Mouse (Mus musculus) stomach, embryonic 15.5 days (tissue): ENCODE data around the gene Tshz2. TPM values are rescaled to one million over a fixed set of nuclear protein-coding genes. Genes with fewer than 3 reads are reported as not detected.

Experiments used
- ATAC-seq: fragments of 200-750 bp; cut with Nextera tagmentation; 2 replicates; pipeline ENCODE4 v1.8.0; 2017; ENCODE audit warnings: low read depth, moderate number of reproducible peaks, moderate TSS enrichment; ENCODE audit not compliant: insufficient read depth, low FRiP score
- H3K27ac ChIP-seq: fragments of 300-500 bp; sonication (generic); 2 replicates; pipeline ENCODE4 v1.5.1; 2015; ENCODE audit warnings: mild to moderate bottlenecking, inconsistent platforms
- H3K27me3 ChIP-seq: fragments of 300-500 bp; sonication (generic); replicated peaks from 2 replicates; pipeline ENCODE4 v1.6.1; 2015; ENCODE audit warnings: inconsistent platforms
- H3K36me3 ChIP-seq: fragments of 300-500 bp; sonication (generic); 2 replicates; pipeline ENCODE4 v1.6.1; 2015; ENCODE audit warnings: inconsistent platforms
- H3K4me1 ChIP-seq: fragments of 300-500 bp; sonication (generic); 2 replicates; pipeline ENCODE4 v1.6.1; 2015; ENCODE audit warnings: inconsistent platforms
- H3K4me2 ChIP-seq: fragments of 300-500 bp; sonication (generic); 2 replicates; pipeline ENCODE4 v1.6.1; 2015; ENCODE audit warnings: mild to moderate bottlenecking, inconsistent platforms
- H3K4me3 ChIP-seq: fragments of 300-500 bp; sonication (generic); replicated peaks from 2 replicates; pipeline ENCODE4 v1.5.1; 2015; ENCODE audit warnings: inconsistent platforms
- H3K9ac ChIP-seq: fragments of 300-500 bp; sonication (generic); 2 replicates; pipeline ENCODE4 v1.6.1; 2015; ENCODE audit warnings: inconsistent platforms
- H3K9me3 ChIP-seq: fragments of 300-500 bp; sonication (generic); 2 replicates; pipeline ENCODE4 v1.6.1; 2016; ENCODE audit warnings: inconsistent platforms
- WGBS: fragments of 180-500 bp; shearing (Covaris S2); methylation state at CpG from one replicate; pipeline ENCODE4 v1.1.7; 2015; 5-methylcytosine and 5-hydroxymethylcytosine counted together
- polyA plus RNA-seq: library from polyadenylated mRNA; unstranded; fragments of >200 nt; fragmentation: Nextera tagmentation; extraction: Ambion mirVana; gene quantifications from 2 replicates; pipeline ENCODE4 v1.2.1, GENCODE M21; 2015

Tshz2 gene
- polyA plus RNA-seq, 1 experiment from 2014 or later = 15.9 TPM

- H3K4me2 ChIP-seq = no peak overlapping the region
- WGBS = 84% methylated on average over 7 of the region's 7 CpGs
Observed at GRCm38 (mm10) chr2:169747114-169747642, 114.4 kb downstream of the Tshz2 start.

GRCm38 (mm10) chr2:169749331-169749945 lies 116.6 kb downstream of the Tshz2 start:
- Histone ChIP-seq H3K9me3 (no peaks in the 10 kb centered on the region), H3K4me3 (no peak overlapping the region), H3K4me2 (no peak overlapping the region), H3K9ac (no peak overlapping the region), H3K4me1 (peaks cover 11% of the 10 kb centered on the region), H3K27me3 (no peaks in the 10 kb centered on the region), H3K36me3 (no peaks in the 10 kb centered on the region), H3K27ac (no peak overlapping the region; the same call in 1 of the 2 replicates)
- WGBS = 65% methylated on average over 16 of the region's 16 CpGs
- ATAC-seq = no peak

More at GRCm38 (mm10) chr2:169747114-169747642, 114.4 kb downstream of the Tshz2 start:
- H3K27me3 ChIP-seq = no peaks in the 10 kb centered on the region
- no peak for ATAC-seq
- peaks cover 17% of the 10 kb centered on the region for H3K4me1 ChIP-seq
- H3K36me3 ChIP-seq = no peaks in the 10 kb centered on the region
- no peak overlapping the region for H3K4me3 ChIP-seq
- no peak overlapping the region for H3K9ac ChIP-seq
- H3K9me3 ChIP-seq = no peaks in the 10 kb centered on the region
- no peak overlapping the region for H3K27ac ChIP-seq

DNA sequence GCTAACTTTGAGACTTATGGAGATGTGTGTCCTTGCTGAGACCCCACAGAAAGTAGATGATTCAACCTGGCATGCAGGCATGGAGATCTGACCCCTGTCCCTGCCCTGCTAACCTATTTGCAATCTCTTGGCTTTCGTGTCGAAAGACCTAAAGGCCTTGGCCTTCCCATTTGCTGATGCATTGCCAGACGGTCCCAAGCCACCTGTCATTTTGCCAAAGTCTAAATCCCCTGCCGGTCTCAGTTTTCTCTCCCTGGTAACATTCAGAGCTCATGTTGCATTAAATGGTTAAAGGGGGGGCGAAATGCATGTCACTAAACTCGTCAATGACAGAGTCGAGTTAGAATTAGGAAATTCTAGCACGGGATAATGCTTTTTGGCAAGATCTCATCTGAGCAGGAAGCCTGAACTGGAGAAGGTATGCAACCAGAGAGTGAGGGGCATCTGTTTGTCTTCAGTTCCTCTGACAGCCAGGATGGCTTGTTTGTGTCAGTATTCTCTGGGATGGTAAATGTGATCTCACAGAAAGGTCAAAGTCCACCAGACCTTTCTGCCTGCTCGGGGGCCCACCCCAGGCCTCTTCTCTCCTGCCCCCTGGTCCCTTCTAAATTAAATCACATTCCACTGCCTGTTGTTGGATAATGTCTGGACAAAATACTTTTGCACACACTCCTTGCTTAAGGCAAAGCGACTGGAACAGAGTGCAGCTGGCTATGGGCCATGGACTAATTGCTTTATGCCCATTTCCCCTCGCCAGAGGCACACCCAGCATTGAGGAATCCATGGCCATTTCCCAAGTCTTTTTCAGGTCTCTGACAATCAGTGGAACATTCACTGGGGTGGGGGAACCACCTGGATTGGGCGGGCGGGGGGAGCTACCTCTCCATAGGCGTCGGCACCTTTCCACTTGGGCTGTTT lies 118.0 kb downstream of the Tshz2 start:
- WGBS = 30% methylated on average over 15 of the region's 15 CpGs
- Histone ChIP-seq H3K9ac (no peak overlapping the region), H3K4me1 (peaks cover 11% of the 10 kb centered on the region), H3K36me3 (no peaks in the 10 kb centered on the region), H3K27ac (peak overlapping the region; percentile 58), H3K4me2 (no peak overlapping the region), H3K9me3 (no peaks in the 10 kb centered on the region), H3K4me3 (no peak overlapping the region), H3K27me3 (no peaks in the 10 kb centered on the region)
- no peak for ATAC-seq

DNA sequence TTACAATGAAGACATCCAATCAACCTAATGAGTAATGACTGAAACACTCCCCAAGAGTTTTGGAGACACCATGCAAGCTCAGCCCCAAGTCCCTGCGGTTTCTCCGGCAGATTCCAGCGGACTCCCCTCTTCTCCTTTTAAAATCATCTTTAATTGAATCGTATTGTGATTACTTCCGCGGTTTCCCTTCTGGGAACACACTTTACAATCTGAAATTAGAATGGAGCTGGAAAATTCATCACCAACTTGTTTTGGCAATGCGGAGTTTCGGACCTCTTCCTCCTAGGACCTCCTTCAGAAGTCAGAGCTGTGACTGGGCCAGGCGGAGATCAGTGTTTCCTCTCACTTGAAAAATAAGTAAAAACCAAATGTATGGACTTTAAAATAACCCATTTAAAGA lies 119.3 kb downstream of the Tshz2 start:
- no peak overlapping the region for H3K27ac ChIP-seq
- no peak overlapping the region for H3K4me2 ChIP-seq
- peaks cover 11% of the 10 kb centered on the region for H3K4me1 ChIP-seq
- H3K9ac ChIP-seq = no peak overlapping the region
- no peaks in the 10 kb centered on the region for H3K36me3 ChIP-seq
- ATAC-seq = no peak
- WGBS = 85% methylated on average over 9 of the region's 9 CpGs
- H3K27me3 ChIP-seq = no peaks in the 10 kb centered on the region
- no peak overlapping the region for H3K4me3 ChIP-seq
- no peaks in the 10 kb centered on the region for H3K9me3 ChIP-seq

DNA sequence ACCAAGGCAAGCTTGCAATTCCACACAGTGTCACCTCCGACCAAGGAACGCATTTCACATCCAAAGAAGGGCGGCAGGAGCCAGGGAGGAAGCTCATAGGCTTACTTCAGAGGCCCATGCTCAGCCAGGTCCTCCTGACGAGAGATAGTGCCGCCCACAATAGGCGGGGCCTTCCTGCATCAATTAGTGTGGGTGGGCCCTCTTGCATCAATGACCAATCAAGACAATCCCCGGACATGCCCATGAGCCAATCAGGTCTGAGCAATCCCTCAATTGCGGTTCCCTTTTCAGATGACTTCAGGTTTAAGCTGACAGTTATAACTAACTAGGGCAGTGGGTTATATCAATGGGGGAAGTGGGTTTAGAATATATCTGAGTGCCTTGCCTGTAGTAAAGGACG lies 120.6 kb downstream of the Tshz2 start:
- Histone ChIP-seq H3K9ac (no peak overlapping the region), H3K27ac (no peak overlapping the region), H3K36me3 (no peaks in the 10 kb centered on the region), H3K4me1 (peaks cover 12% of the 10 kb centered on the region), H3K4me3 (no peak overlapping the region), H3K27me3 (no peaks in the 10 kb centered on the region), H3K4me2 (no peak overlapping the region), H3K9me3 (no peaks in the 10 kb centered on the region)
- WGBS = 92% methylated on average over 9 of the region's 9 CpGs
- ATAC-seq = no peak

DNA sequence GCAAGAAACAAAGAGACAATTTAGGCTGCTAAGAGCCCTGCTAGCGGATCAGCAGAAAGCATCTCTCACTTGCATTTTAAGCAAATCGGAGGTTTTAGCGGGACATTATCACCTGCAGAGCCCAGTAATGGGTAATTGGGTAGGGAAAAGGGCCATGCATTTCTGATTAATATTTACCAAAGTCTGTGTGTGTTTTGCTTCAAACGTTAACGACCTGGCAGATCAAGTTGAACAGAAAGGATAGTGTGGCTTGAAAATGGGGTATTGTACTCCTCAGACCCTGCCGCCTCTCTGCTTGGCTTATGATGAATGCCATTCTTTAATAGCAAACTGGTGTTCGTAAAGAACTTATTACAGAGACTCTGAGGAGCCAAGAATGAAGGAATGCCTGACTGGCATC lies 122.3 kb downstream of the Tshz2 start:
- no peak overlapping the region for H3K9ac ChIP-seq
- H3K27me3 ChIP-seq = no peaks in the 10 kb centered on the region
- H3K36me3 ChIP-seq = no peaks in the 10 kb centered on the region
- H3K27ac ChIP-seq = no peak overlapping the region
- H3K4me1 ChIP-seq = peaks cover 15% of the 10 kb centered on the region
- H3K4me2 ChIP-seq = no peak overlapping the region
- 52% methylated on average over 7 of the region's 7 CpGs for WGBS
- no peak overlapping the region for H3K4me3 ChIP-seq
- no peaks in the 10 kb centered on the region for H3K9me3 ChIP-seq
- ATAC-seq = no peak

GRCm38 (mm10) chr2:169758120-169758519 lies 125.3 kb downstream of the Tshz2 start:
- no peak overlapping the region for H3K9ac ChIP-seq
- H3K4me1 ChIP-seq = peaks cover 4% of the 10 kb centered on the region; the same call in 1 of the 2 replicates
- H3K4me3 ChIP-seq = no peak overlapping the region
- H3K27me3 ChIP-seq = no peaks in the 10 kb centered on the region
- no peak overlapping the region for H3K4me2 ChIP-seq
- ATAC-seq = peak; percentile 40; the same call in 1 of the 2 replicates
- H3K36me3 ChIP-seq = no peaks in the 10 kb centered on the region
- H3K9me3 ChIP-seq = no peaks in the 10 kb centered on the region
- 38% methylated on average over 6 of the region's 6 CpGs for WGBS
- H3K27ac ChIP-seq = peak overlapping the region; percentile 28; the same call in 1 of the 2 replicates

GRCm38 (mm10) chr2:169760117-169760516 lies 127.3 kb downstream of the Tshz2 start:
- 96% methylated on average over 1 of the region's 1 CpGs for WGBS
- ATAC-seq = no peak
- Histone ChIP-seq H3K9ac (no peak overlapping the region), H3K9me3 (no peaks in the 10 kb centered on the region), H3K27ac (no peak overlapping the region), H3K4me1 (peaks cover 4% of the 10 kb centered on the region; the same call in 1 of the 2 replicates), H3K4me3 (no peak overlapping the region), H3K27me3 (no peaks in the 10 kb centered on the region), H3K36me3 (no peaks in the 10 kb centered on the region), H3K4me2 (no peak overlapping the region)

- no peak overlapping the region for H3K9ac ChIP-seq
- H3K27me3 ChIP-seq = no peaks in the 10 kb centered on the region
- no peaks in the 10 kb centered on the region for H3K9me3 ChIP-seq
- H3K4me2 ChIP-seq = no peak overlapping the region
- H3K4me1 ChIP-seq = peaks cover 4% of the 10 kb centered on the region; the same call in 1 of the 2 replicates
- no peak for ATAC-seq
- no peak overlapping the region for H3K27ac ChIP-seq
- WGBS = 40% methylated on average over 3 of the region's 3 CpGs
- H3K4me3 ChIP-seq = no peak overlapping the region
- no peaks in the 10 kb centered on the region for H3K36me3 ChIP-seq
Observed at GRCm38 (mm10) chr2:169761726-169762125, 128.9 kb downstream of the Tshz2 start.

- no peaks in the 10 kb centered on the region for H3K36me3 ChIP-seq
- peaks cover 4% of the 10 kb centered on the region; the same call in 1 of the 2 replicates for H3K4me1 ChIP-seq
- 75% methylated on average over 8 of the region's 8 CpGs for WGBS
- no peaks in the 10 kb centered on the region for H3K27me3 ChIP-seq
- no peak overlapping the region for H3K27ac ChIP-seq
- no peak overlapping the region for H3K4me3 ChIP-seq
- H3K9ac ChIP-seq = no peak overlapping the region
- H3K4me2 ChIP-seq = no peak overlapping the region
- no peaks in the 10 kb centered on the region for H3K9me3 ChIP-seq
- ATAC-seq = no peak
Observed at GRCm38 (mm10) chr2:169762301-169762700, 129.5 kb downstream of the Tshz2 start.

DNA sequence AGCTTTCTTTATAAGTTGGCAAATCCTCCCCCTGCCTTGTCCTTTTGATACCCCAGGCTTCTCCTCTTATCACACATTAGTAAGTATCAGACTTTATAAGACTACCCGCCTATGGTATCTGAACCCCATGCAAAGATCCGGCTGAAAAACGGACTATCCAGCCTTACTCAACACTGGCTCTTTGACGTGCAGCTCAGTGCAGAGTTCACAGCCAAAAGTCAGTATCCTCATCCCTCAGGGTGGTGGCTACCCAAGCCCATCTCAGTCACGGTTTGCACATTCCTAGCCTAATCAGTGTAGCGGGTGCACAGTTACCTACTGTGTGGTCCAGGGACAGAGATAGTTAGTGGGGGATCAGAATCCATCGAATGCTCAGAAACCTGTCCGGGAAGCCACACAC lies 130.9 kb downstream of the Tshz2 start:
- H3K9ac ChIP-seq = no peak overlapping the region
- H3K9me3 ChIP-seq = no peaks in the 10 kb centered on the region
- 73% methylated on average over 8 of the region's 8 CpGs for WGBS

DNA sequence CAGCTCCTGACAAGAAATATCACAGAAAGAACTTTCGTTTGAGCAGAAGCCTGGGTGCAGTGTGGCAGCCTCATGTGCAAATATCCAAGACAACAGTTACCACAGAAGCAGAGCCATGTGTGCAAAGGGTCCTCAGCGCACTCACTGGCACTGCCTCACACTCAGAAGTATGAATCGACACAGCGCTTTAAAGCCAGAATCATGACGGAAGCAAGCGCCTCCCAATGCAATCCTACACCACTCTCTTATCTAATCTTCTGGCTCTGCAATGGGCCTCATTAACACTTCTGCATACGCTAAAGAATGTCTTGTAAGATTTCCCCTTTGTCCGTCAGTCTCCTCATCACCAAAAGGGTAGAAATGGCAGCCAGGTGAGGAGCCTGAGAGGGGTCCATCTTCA lies 133.4 kb downstream of the Tshz2 start:
- 61% methylated on average over 8 of the region's 8 CpGs for WGBS
- ATAC-seq = no peak

More for the DNA sequence above, 130.9 kb downstream of the Tshz2 start:
- no peaks in the 10 kb centered on the region for H3K36me3 ChIP-seq
- no peak overlapping the region for H3K4me2 ChIP-seq
- 0 out of 2 replicates have a peak, but pooled peaks cover under 1% of the 10 kb centered on the region for H3K4me1 ChIP-seq
- H3K27me3 ChIP-seq = no peaks in the 10 kb centered on the region
- no peak for ATAC-seq
- H3K27ac ChIP-seq = no peak overlapping the region
- H3K4me3 ChIP-seq = no peak overlapping the region

More for the DNA sequence above, 133.4 kb downstream of the Tshz2 start:
- Histone ChIP-seq H3K27me3 (no peaks in the 10 kb centered on the region), H3K9me3 (no peaks in the 10 kb centered on the region), H3K4me1 (no peaks in the 10 kb centered on the region), H3K4me3 (no peak overlapping the region), H3K36me3 (no peaks in the 10 kb centered on the region), H3K27ac (no peak overlapping the region), H3K9ac (no peak overlapping the region), H3K4me2 (no peak overlapping the region)
